8 mouse cellular contexts compared by ENCODE assay signal in the genomic region with DNA sequence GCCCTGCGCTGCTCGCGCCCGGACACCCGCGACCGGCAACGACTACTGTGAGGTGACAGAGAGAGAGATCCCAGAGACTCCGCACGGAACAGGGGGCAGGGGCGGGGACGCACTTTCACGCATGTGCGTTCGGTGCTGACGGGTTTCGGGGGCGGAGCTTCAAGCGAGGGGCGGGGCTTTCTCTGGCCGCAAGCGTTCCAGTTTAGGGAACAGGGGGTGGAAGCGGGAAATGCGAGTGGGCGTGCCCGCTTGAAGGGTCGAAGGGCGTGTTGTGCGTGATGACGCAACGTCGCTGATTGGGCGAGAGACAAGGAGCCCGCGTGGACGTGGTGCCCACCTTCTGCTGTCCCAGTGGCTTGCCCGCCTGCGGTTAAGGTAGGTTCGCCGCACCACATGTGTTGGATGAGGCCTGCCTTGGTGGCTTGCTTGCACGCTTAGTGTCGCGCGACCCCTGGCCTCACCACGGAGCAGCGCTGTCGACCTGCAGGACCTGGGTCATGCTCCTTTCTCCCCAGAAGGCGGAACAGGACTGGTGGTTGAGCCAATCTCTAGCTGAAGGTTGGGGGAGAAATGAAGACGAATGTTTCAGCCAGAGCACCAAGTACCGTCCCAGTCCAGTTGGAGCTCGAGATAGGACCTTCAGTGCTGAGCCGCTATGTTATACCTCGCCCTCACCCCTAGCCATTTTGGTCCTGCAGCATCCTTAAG. TPM values are rescaled to one million over a fixed set of nuclear protein-coding genes. Genes with fewer than 3 reads are reported as not detected.
DNase-seq lines count a peak whose midpoint lies in the region; ATAC-seq and TF ChIP-seq lines count a peak whose summit lies in the region.

No protein-coding gene starts in this region.

- peak overlapping the region; percentile 93 for H3K9ac ChIP-seq in hindbrain, embryonic 14.5 days

- in situ Hi-C loops in Patski (cut with MboI; ENCODE audit: low pct_unique_long_range_greater_than_20kb): no loop called here

- DNase-seq in Patski (ENCODE audit: low read depth, low spot score): peak; percentile 94
- DNase-seq in cerebellum, postnatal 14 days: peak; percentile 100
- DNase-seq in frontal cortex, postnatal 14 days (ENCODE audit: low spot score in 2 of 2): peak; percentile 99 to 100
- peak; percentile 98 for DNase-seq in hindbrain, embryonic 14.5 days (ENCODE audit: low spot score)
- peak; percentile 99 to 100 for DNase-seq in layer of hippocampus, postnatal 36 days
- DNase-seq in lung, postnatal 36 days: peak; percentile 100
- peak; percentile 99 for DNase-seq in retina, postnatal 1 day
- DNase-seq in urinary bladder, adult 18-20 months (ENCODE audit: low spot score in 2 of 2): peak; percentile 98 to 99

- POLR2A ChIA-PET in Patski (lab: Charles Lee): interaction anchor here (0.6 to 0.8 kb wide), 3 partner anchors 20 to 1381 kb away, joined by 3 to 7 read pairs (median 3); no protein-coding TSS in a partner anchor

- 0 out of 2 replicates have a peak, but pooled peaks cover 9% of the 10 kb centered on the region for H3K36me3 ChIP-seq in hindbrain, embryonic 14.5 days (replicated peaks; ENCODE audit: control insufficient read depth, insufficient read depth)

- peak overlapping the region; percentile 84 for H3K27ac ChIP-seq in hindbrain, embryonic 14.5 days

- H3K27me3 ChIP-seq in Patski: no peaks in the 10 kb centered on the region
- no peaks in the 10 kb centered on the region for H3K27me3 ChIP-seq in hindbrain, embryonic 14.5 days (ENCODE audit: control insufficient read depth, insufficient read depth, low read length)

- peaks cover 19% of the 10 kb centered on the region; the same call in 1 of the 2 replicates for H3K4me1 ChIP-seq in hindbrain, embryonic 14.5 days (replicated peaks; ENCODE audit: control insufficient read depth, insufficient read depth, low read length)

- CTCF ChIA-PET in Patski (lab: Charles Lee): interaction anchor here (1.0 to 2.2 kb wide), 4 partner anchors 19 to 149 kb away, joined by 3 to 12 read pairs (median 4); a partner anchor contains a TSS

- H3K4me3 ChIP-seq in hindbrain, embryonic 14.5 days (replicated peaks; ENCODE audit: low read length): peak overlapping the region; percentile 94

- whole genome bisulfite sequencing in hindbrain, embryonic 14.5 days: under 1% methylated on average over 51 of the region's 53 CpGs

- TF ChIP-seq CTCF in Patski (IDR thresholded peaks at IDR 0.05): no peak

- no peaks in the 10 kb centered on the region for H3K9me3 ChIP-seq in hindbrain, embryonic 14.5 days (ENCODE audit: control insufficient read depth, low read length)

- peak; percentile 70 for ATAC-seq in Patski
- ATAC-seq in hindbrain, embryonic 14.5 days (ENCODE audit: low FRiP score): peak; percentile 96

- peak overlapping the region; percentile 62 for H3K4me2 ChIP-seq in hindbrain, embryonic 14.5 days (replicated peaks)

RNA-seq across cellular contexts. Expression of a gene that starts 17.4 kb away (rescaled TPM):
- polyA plus RNA-seq in Patski (2021): 57.0 TPM
- polyA plus RNA-seq in hindbrain, embryonic 14.5 days (2014; fragmentation: Nextera tagmentation; extraction: Ambion mirVana): 53.2 and 61.3 TPM in 2 replicates
- 100 to 1,000 TPM; 111 to 116 TPM for total RNA-seq in layer of hippocampus, postnatal 36 days (2021)

RNA-seq across cellular contexts. Expression of a gene that starts 28.6 kb away (rescaled TPM):
- 48.0 TPM for polyA plus RNA-seq in Patski (2021)
- polyA plus RNA-seq in hindbrain, embryonic 14.5 days (2014; fragmentation: Nextera tagmentation; extraction: Ambion mirVana): 36.7 and 38.7 TPM in 2 replicates
- 10 to 100 TPM; 25.5 to 27.2 TPM for total RNA-seq in layer of hippocampus, postnatal 36 days (2021)

RNA-seq across cellular contexts. Expression of a gene that starts 31.1 kb away (rescaled TPM):
- 120 TPM for polyA plus RNA-seq in Patski (2021)
- 235 and 252 TPM in 2 replicates for polyA plus RNA-seq in hindbrain, embryonic 14.5 days (2014; fragmentation: Nextera tagmentation; extraction: Ambion mirVana)
- 100 to 1,000 TPM; 107 to 110 TPM for total RNA-seq in layer of hippocampus, postnatal 36 days (2021)

RNA-seq across cellular contexts. Expression of a gene that starts 35.9 kb away (rescaled TPM):
- not detected for polyA plus RNA-seq in Patski (2021)
- polyA plus RNA-seq in hindbrain, embryonic 14.5 days (2014; fragmentation: Nextera tagmentation; extraction: Ambion mirVana): not detected in 2 replicates
- not detected for total RNA-seq in layer of hippocampus, postnatal 36 days (2021)

RNA-seq across cellular contexts. Expression of a gene that starts 42.7 kb away (rescaled TPM):
- polyA plus RNA-seq in Patski (2021): not detected
- polyA plus RNA-seq in hindbrain, embryonic 14.5 days (2014; fragmentation: Nextera tagmentation; extraction: Ambion mirVana): not detected in 2 replicates
- total RNA-seq in layer of hippocampus, postnatal 36 days (2021): not detected

Comparison
In these comparisons a context has a peak if more than half of its experiments do, and no peak if none do; other contexts are left out.
1. Peak in every context shown above with its lines: DNase-seq, ATAC-seq, H3K4me3 ChIP-seq and H3K27ac ChIP-seq.